Mouse (Mus musculus) embryonic fibroblast, embryonic 13.5 days (primary cell): Measurements from ENCODE around the gene Ntn5. TPM values are rescaled to one million over a fixed set of nuclear protein-coding genes. Genes with fewer than 3 reads are reported as not detected.

Experiments
- H3K27ac ChIP-seq: 2 replicates; pipeline ENCODE4 v1.5.1; 2012; ENCODE audit warnings: low read length, control low read depth, inconsistent platforms; ENCODE audit not compliant: insufficient read depth
- H3K4me1 ChIP-seq: 2 replicates; pipeline ENCODE4 v1.6.1; 2011; ENCODE audit warnings: low read length; ENCODE audit not compliant: control insufficient read depth, insufficient read depth
- H3K4me3 ChIP-seq: 2 replicates; pipeline ENCODE4 v1.5.1; 2011; ENCODE audit warnings: mild to moderate bottlenecking, control low read depth, low read length; ENCODE audit not compliant: insufficient read depth
- CTCF ChIP-seq: IDR thresholded peaks from 2 replicates; pipeline ENCODE4 v1.5.1; 2011; ENCODE audit warnings: mild to moderate bottlenecking, control low read depth, low read length, moderate library complexity, borderline replicate concordance; ENCODE audit not compliant: insufficient read depth
- POLR2A ChIP-seq: IDR thresholded peaks from 2 replicates; pipeline ENCODE4 v1.6.1; 2011; ENCODE audit warnings: low read depth, mild to moderate bottlenecking, control low read depth, low read length, moderate library complexity
- polyA plus RNA-seq: library from polyadenylated mRNA; stranded (reverse); fragments of >200 nt; gene quantifications from 2 replicates; pipeline ENCODE4 v1.2.4, GENCODE M21; 2011; ENCODE audit warnings: low read depth; ENCODE audit not compliant: missing spikeins, insufficient read length

Gene Ntn5
- polyA plus RNA-seq, 1 experiment: 0.58 TPM

DNA sequence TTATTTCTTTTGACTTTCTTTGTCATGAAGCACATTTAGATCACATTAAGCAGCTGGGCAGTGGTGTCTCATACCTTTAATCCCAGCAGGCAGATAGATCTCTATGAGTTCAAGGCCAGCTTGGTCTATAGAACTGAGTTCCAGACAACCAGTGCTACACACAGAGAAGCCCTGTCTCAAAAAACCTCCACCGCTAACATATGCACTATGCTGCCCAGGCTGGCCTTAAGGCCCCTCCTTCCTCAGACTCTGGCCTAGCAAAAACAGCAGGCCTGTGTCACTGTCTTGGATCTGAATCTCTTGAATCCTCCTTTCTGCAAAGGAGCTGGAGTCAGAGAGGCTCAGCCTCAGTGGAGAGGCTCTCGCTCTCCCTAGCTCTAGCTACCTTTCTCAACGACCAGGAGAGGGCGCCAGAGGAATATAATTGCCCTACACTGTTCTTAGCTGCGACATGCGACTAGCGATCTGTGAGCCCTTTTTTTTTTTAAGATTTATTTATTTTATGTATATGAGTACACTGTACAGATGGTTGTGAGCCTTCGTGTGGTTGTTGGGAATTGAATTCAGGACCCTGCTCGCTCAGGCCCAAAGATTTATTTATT is 55.4 kb downstream of the Ntn5 start:
- TF ChIP-seq CTCF (peak; percentile 30; the same call in 1 of the 2 replicates), POLR2A (no peak)
- Histone ChIP-seq H3K4me3 (no peak overlapping the region), H3K27ac (no peak overlapping the region), H3K4me1 (no peaks in the 10 kb centered on the region)

DNA sequence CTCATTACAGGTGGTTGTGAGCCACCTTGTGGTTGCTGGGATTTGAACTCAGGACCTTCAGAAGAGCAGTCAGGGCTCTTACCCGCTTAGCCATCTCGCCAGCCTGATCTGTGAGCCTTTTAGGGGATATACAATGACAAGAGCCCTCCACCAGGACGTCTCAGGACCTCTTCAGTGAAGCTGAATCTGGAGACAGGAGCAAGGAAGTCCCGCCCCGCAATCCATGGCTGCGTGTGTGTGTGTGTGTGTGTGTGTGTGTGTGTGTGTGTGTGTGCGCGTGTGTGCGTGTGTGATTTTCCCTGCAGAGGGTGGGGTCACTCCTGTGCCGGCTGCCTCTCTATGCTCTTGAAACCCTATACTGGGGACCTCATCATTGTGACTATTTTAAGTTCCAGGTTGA is 56.0 kb downstream of the Ntn5 start:
- Histone ChIP-seq H3K4me3 (no peak overlapping the region), H3K27ac (no peak overlapping the region), H3K4me1 (no peaks in the 10 kb centered on the region)
- TF ChIP-seq CTCF (no peak), POLR2A (no peak)

DNA sequence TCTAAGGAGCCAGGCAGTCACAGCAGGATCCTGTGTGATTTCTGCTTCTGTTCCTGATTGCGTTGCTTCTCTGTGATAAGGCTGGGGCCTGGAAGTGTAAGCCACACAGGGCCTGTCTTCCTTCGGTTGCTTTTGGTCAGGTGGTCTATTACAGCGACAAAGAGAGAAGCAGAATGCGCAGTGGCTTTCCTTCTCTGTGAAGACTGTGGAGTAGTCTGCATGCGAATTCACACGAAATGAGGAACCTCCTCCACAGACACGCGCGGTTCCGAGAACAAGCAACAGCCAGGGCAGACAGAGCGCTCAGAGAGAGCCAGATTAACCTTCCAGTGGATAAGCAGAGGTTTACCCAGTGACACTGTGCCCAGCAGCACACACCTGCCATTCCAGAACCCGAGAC is 57.5 kb downstream of the Ntn5 start:
- Histone ChIP-seq H3K4me1 (no peaks in the 10 kb centered on the region), H3K27ac (no peak overlapping the region), H3K4me3 (no peak overlapping the region)
- no peak for TF ChIP-seq POLR2A
- no peak for TF ChIP-seq CTCF

DNA sequence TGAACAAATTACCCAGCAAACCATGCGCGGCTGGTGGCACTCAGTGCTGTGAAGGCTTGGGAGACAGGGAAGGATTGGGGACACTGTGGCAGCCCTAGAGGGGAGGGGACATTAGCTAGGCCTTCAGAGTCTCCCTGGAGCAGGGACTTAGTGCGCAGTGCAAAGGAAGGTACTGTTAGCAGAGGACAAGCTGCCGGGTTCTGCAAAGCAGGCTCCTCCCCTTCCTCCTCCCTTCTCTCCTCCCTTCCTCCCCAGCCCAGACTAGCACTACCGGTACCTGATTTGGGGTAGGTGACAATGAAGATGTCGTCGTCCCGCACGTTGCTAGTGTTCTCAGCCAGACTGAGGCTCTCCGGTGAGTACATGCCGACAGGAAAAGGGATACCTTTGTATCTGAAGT is 58.0 kb downstream of the Ntn5 start:
- TF ChIP-seq CTCF: no peak
- 0 out of 2 replicates have a peak, but pooled peaks have one; percentile 25 for TF ChIP-seq POLR2A
- Histone ChIP-seq H3K27ac (no peak overlapping the region), H3K4me3 (no peak overlapping the region)

DNA sequence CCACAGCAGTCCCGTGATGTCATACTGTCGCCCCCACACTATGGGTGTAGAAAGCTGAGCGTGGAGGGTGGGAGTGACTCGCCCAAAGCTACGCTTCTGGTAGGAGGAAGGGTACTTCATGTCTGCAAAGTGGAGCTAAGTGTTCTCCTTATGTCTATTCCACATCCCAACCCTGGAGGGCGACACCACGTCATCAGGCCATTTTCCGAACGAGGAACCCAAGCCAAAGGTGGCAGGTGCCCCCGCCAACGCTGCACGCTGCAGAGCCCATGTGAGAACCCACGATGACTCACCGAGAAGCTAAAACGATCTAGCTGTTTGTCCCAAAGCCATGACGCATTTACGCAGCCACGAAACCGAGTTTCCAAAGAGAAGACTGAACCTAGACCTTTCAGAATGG is 58.5 kb downstream of the Ntn5 start:
- no peaks in the 10 kb centered on the region for H3K4me1 ChIP-seq
- TF ChIP-seq POLR2A (no peak), CTCF (peak; percentile 49; the same call in 1 of the 2 replicates)
- H3K27ac ChIP-seq: no peak overlapping the region
- H3K4me3 ChIP-seq: no peak overlapping the region

More for the DNA sequence above, 58.0 kb downstream of the Ntn5 start:
- no peaks in the 10 kb centered on the region for H3K4me1 ChIP-seq

Other genes starting within 250 kb of the Ntn5 start
- 47.6 and 58.2 TPM in 2 replicates for gene Gys1, start 249.2 kb upstream of the Ntn5 start, polyA plus RNA-seq
- gene Ruvbl2, start 245.9 kb upstream of the Ntn5 start, polyA plus RNA-seq: 67.9 and 74.6 TPM in 2 replicates
- 3,506 and 4,699 TPM in 2 replicates for gene Ftl1, start 224.1 kb upstream of the Ntn5 start, polyA plus RNA-seq
- 218 and 278 TPM in 2 replicates for gene Bax, start 217.1 kb upstream of the Ntn5 start, polyA plus RNA-seq
- not detected in 2 replicates for gene Tulp2, start 202.1 kb upstream of the Ntn5 start, polyA plus RNA-seq
- gene Gm45808, start 197.2 kb upstream of the Ntn5 start, polyA plus RNA-seq: not detected in 2 replicates
- gene Dhdh, start 195.2 kb upstream of the Ntn5 start, polyA plus RNA-seq: 0.68 and 1.2 TPM in 2 replicates
- gene Nucb1, start 173.6 kb upstream of the Ntn5 start, polyA plus RNA-seq: 409 and 447 TPM in 2 replicates
- gene Ppp1r15a, start 157.8 kb upstream of the Ntn5 start, polyA plus RNA-seq: 31.7 and 35.9 TPM in 2 replicates
- gene Plekha4, start 157.7 kb upstream of the Ntn5 start, polyA plus RNA-seq: 9.1 and 11.4 TPM in 2 replicates
- gene Hsd17b14, start 129.1 kb upstream of the Ntn5 start, polyA plus RNA-seq: not detected in 2 replicates
- 25.7 and 30.6 TPM in 2 replicates for gene Bcat2, start 113.9 kb upstream of the Ntn5 start, polyA plus RNA-seq
- gene Fgf21, start 68.5 kb upstream of the Ntn5 start, polyA plus RNA-seq: 1.4 and 5.2 TPM in 2 replicates
- gene Fut1, start 66.7 kb upstream of the Ntn5 start, polyA plus RNA-seq: not detected in 2 replicates
- gene Izumo1, start 62.2 kb upstream of the Ntn5 start, polyA plus RNA-seq: not detected in 2 replicates
- 0.15 and 0.37 TPM in 2 replicates for gene Rasip1, start 56.5 kb upstream of the Ntn5 start, polyA plus RNA-seq
- gene Mamstr, start 44.0 kb upstream of the Ntn5 start, polyA plus RNA-seq: 0.70 and 1.8 TPM in 2 replicates
- gene Fut2, start 17.6 kb upstream of the Ntn5 start, polyA plus RNA-seq: not detected in 2 replicates
- 0.21 TPM in 1 of 2 replicates, not detected in the other for gene Sec1, start 10.4 kb downstream of the Ntn5 start, polyA plus RNA-seq
- gene Car11, start 15.8 kb downstream of the Ntn5 start, polyA plus RNA-seq: 6.6 and 6.8 TPM in 2 replicates
- 15.9 and 17.0 TPM in 2 replicates for gene Dbp, start 21.1 kb downstream of the Ntn5 start, polyA plus RNA-seq
- 1,118 and 1,143 TPM in 2 replicates for gene Rpl18, start 31.4 kb downstream of the Ntn5 start, polyA plus RNA-seq
- 19.0 and 19.1 TPM in 2 replicates for gene Sphk2, start 34.0 kb downstream of the Ntn5 start, polyA plus RNA-seq
- gene Fam83e, start 37.2 kb downstream of the Ntn5 start, polyA plus RNA-seq: not detected in 2 replicates
- gene Spaca4, start 41.8 kb downstream of the Ntn5 start, polyA plus RNA-seq: not detected in 2 replicates
- gene Lmtk3, start 99.7 kb downstream of the Ntn5 start, polyA plus RNA-seq: 5.5 and 8.7 TPM in 2 replicates
- gene Sult2b1, start 100.6 kb downstream of the Ntn5 start, polyA plus RNA-seq: 0.44 TPM in 1 of 2 replicates, not detected in the other
- 63.7 and 69.6 TPM in 2 replicates for gene Cyth2, start 130.6 kb downstream of the Ntn5 start, polyA plus RNA-seq
- not detected in 2 replicates for gene Kcnj14, start 140.8 kb downstream of the Ntn5 start, polyA plus RNA-seq
- 13.5 and 17.6 TPM in 2 replicates for gene Grwd1, start 146.9 kb downstream of the Ntn5 start, polyA plus RNA-seq
- gene Kdelr1, start 188.8 kb downstream of the Ntn5 start, polyA plus RNA-seq: 283 and 303 TPM in 2 replicates
- gene Grin2d, start 194.4 kb downstream of the Ntn5 start, polyA plus RNA-seq: 1.8 and 2.1 TPM in 2 replicates
- not detected in 2 replicates for gene Syngr4, start 212.7 kb downstream of the Ntn5 start, polyA plus RNA-seq
- gene Tmem143, start 212.9 kb downstream of the Ntn5 start, polyA plus RNA-seq: 18.0 and 21.2 TPM in 2 replicates
- 373 and 394 TPM in 2 replicates for gene Emp3, start 237.4 kb downstream of the Ntn5 start, polyA plus RNA-seq
- gene Ccdc114, start 240.1 kb downstream of the Ntn5 start, polyA plus RNA-seq: 0.73 and 1.1 TPM in 2 replicates